Mouse (Mus musculus): Measurements from ENCODE around the gene Mpp3. TPM values are rescaled to one million over a fixed set of nuclear protein-coding genes. Genes with fewer than 3 reads are reported as not detected.
A peak's percentile ranks its signal among the peaks of the same experiment; 100 is the strongest.

Gene Mpp3
- 34.2 and 39.6 TPM in 2 replicates for polyA plus RNA-seq (2014; fragmentation: Nextera tagmentation; extraction: Ambion mirVana)

DNA sequence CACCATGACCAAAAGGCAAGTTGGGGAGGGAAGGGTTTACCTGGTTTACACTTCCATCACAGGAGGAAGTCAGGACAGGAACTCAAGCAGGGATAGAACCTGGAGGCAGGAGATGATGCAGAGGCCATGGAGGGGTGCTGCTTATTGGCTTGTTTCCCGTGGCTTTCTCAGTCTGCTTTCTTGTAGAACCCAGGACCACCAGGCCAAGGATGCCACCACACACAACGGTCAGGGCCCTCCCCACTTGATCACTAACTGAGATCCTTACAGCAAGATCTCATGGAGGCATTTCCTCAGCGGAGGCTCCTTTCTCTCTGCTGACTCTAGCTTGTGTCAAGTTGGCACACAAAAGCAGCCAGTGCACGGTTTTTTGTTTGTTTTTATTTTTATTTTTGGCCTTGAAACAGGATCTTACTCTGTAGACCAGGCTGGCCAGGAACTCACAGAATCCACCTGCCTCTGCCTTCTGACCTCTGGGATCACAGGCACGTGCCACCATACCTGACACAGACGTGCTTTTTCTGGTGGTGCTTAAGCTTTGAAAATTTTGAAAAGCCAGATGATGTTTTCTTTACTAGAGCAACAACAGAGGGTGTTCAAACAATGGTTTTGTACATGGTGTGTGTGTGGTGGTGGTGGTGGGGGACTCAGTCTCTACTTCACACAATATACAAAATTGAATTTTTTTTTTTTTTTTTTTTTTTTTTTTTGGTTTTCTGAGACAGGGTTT lies at the start of gene Mpp3:
Gene Mpp3 (minus strand): TSS at position 375 of the 730 bp plus-strand sequence.
- H3K4me2 ChIP-seq (ENCODE audit: low read length), result peak within 1 kb of the TSS; percentile 77
- H3K36me3 ChIP-seq (ENCODE audit: control insufficient read depth, insufficient read depth, low read length), result no peaks in the 10 kb centered on the region
- 64% methylated on average over 6 of the region's 6 CpGs for WGBS
- H3K27me3 ChIP-seq (replicated peaks; ENCODE audit: control insufficient read depth, insufficient read depth, low read length), result no peaks in the 10 kb centered on the region
- peak within 1 kb of the TSS; percentile 67 for H3K4me3 ChIP-seq (ENCODE audit: low read depth, low read length)
- no peak for ATAC-seq
- H3K27ac ChIP-seq (ENCODE audit: low read depth, low read length), result peak within 1 kb of the TSS; percentile 86
- peaks cover 23% of the 10 kb centered on the region for H3K4me1 ChIP-seq (ENCODE audit: control insufficient read depth, insufficient read depth, low read length)
- H3K9me3 ChIP-seq (replicated peaks; ENCODE audit: control insufficient read depth, low read length), result no peaks in the 10 kb centered on the region
- H3K9ac ChIP-seq (ENCODE audit: low read length), result peak within 1 kb of the TSS; percentile 79
- no peak for DNase-seq (ENCODE audit: low spot score)

- Histone ChIP-seq H3K27ac (ENCODE audit: low read depth, low read length) (no peak overlapping the region), H3K36me3 (ENCODE audit: control insufficient read depth, insufficient read depth, low read length) (peaks cover 30% of the 10 kb centered on the region), H3K4me3 (ENCODE audit: low read depth, low read length) (no peak overlapping the region), H3K9me3 (replicated peaks; ENCODE audit: control insufficient read depth, low read length) (no peaks in the 10 kb centered on the region), H3K4me2 (ENCODE audit: low read length) (no peak overlapping the region), H3K27me3 (replicated peaks; ENCODE audit: control insufficient read depth, insufficient read depth, low read length) (no peaks in the 10 kb centered on the region), H3K9ac (ENCODE audit: low read length) (no peak overlapping the region), H3K4me1 (ENCODE audit: control insufficient read depth, insufficient read depth, low read length) (no peaks in the 10 kb centered on the region)
- no peak for DNase-seq (ENCODE audit: low spot score)
- whole genome bisulfite sequencing, result 84% methylated on average over 14 of the region's 14 CpGs
- no peak for ATAC-seq
Observed at GRCm38 (mm10) chr11:102073722-102074121, 45.5 kb upstream of the Mpp3 start.

DNA sequence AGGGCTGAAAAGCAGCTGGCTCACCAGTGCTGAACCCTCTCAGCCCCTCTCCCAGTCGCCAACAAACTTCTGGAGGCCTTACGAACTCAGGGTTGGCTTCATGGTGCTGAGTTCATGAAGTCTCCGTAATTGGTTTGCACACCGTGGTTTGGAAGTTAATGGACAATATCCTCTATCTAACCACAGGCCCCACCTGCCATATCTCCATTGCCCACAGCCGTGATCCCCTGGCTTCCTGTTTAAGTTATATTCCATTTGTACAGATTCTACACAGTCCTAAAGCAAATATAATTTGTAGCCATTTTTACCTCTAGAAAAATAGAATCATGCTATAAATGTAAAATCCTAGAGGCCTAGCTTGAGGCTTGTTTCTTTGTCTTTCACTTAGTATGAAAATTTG lies 44.5 kb upstream of the Mpp3 start:
- H3K4me2 ChIP-seq (ENCODE audit: low read length), result no peak overlapping the region
- DNase-seq (ENCODE audit: low spot score), result no peak
- ATAC-seq, result no peak
- no peak overlapping the region for H3K9ac ChIP-seq (ENCODE audit: low read length)
- peaks cover 22% of the 10 kb centered on the region for H3K36me3 ChIP-seq (ENCODE audit: control insufficient read depth, insufficient read depth, low read length)
- H3K4me3 ChIP-seq (ENCODE audit: low read depth, low read length), result no peak overlapping the region
- no peaks in the 10 kb centered on the region for H3K4me1 ChIP-seq (ENCODE audit: control insufficient read depth, insufficient read depth, low read length)
- H3K27me3 ChIP-seq (replicated peaks; ENCODE audit: control insufficient read depth, insufficient read depth, low read length), result no peaks in the 10 kb centered on the region
- H3K27ac ChIP-seq (ENCODE audit: low read depth, low read length), result no peak overlapping the region
- 81% methylated on average over 5 of the region's 5 CpGs for WGBS
- no peaks in the 10 kb centered on the region for H3K9me3 ChIP-seq (replicated peaks; ENCODE audit: control insufficient read depth, low read length)

- ATAC-seq, result no peak
- peak overlapping the region; percentile 3 for H3K4me2 ChIP-seq (ENCODE audit: low read length)
- no peak overlapping the region for H3K4me3 ChIP-seq (ENCODE audit: low read depth, low read length)
- H3K36me3 ChIP-seq (ENCODE audit: control insufficient read depth, insufficient read depth, low read length), result peaks cover 15% of the 10 kb centered on the region; the same call in 1 of the 2 replicates
- no peaks in the 10 kb centered on the region for H3K27me3 ChIP-seq (replicated peaks; ENCODE audit: control insufficient read depth, insufficient read depth, low read length)
- DNase-seq (ENCODE audit: low spot score), result peak; percentile 25
- no peaks in the 10 kb centered on the region for H3K4me1 ChIP-seq (ENCODE audit: control insufficient read depth, insufficient read depth, low read length)
- no peak overlapping the region; the same call in 1 of the 2 replicates for H3K9ac ChIP-seq (ENCODE audit: low read length)
- peak overlapping the region; percentile 46; the same call in 1 of the 2 replicates for H3K27ac ChIP-seq (ENCODE audit: low read depth, low read length)
- no peaks in the 10 kb centered on the region for H3K9me3 ChIP-seq (replicated peaks; ENCODE audit: control insufficient read depth, low read length)
- WGBS, result 5% methylated on average over 13 of the region's 13 CpGs
Observed at GRCm38 (mm10) chr11:102070426-102070825, 42.2 kb upstream of the Mpp3 start.

- H3K36me3 ChIP-seq (ENCODE audit: control insufficient read depth, insufficient read depth, low read length), result peaks cover 12% of the 10 kb centered on the region; the same call in 1 of the 2 replicates
- H3K27ac ChIP-seq (ENCODE audit: low read depth, low read length), result no peak overlapping the region
- H3K9ac ChIP-seq (ENCODE audit: low read length), result no peak overlapping the region
- ATAC-seq (peak; percentile 40; the same call in 1 of the 2 replicates), DNase-seq (ENCODE audit: low spot score) (peak; percentile 72)
- H3K4me3 ChIP-seq (ENCODE audit: low read depth, low read length), result no peak overlapping the region
- no peaks in the 10 kb centered on the region for H3K9me3 ChIP-seq (replicated peaks; ENCODE audit: control insufficient read depth, low read length)
- WGBS, result 51% methylated on average over 11 of the region's 11 CpGs
- H3K4me2 ChIP-seq (ENCODE audit: low read length), result no peak overlapping the region
- no peaks in the 10 kb centered on the region for H3K4me1 ChIP-seq (ENCODE audit: control insufficient read depth, insufficient read depth, low read length)
- H3K27me3 ChIP-seq (replicated peaks; ENCODE audit: control insufficient read depth, insufficient read depth, low read length), result no peaks in the 10 kb centered on the region
Observed at GRCm38 (mm10) chr11:102069633-102070032, 41.4 kb upstream of the Mpp3 start.

- 31% methylated on average over 2 of the region's 2 CpGs for WGBS
- no peaks in the 10 kb centered on the region for H3K27me3 ChIP-seq (replicated peaks; ENCODE audit: control insufficient read depth, insufficient read depth, low read length)
- ATAC-seq (no peak), DNase-seq (ENCODE audit: low spot score) (peak; percentile 37)
- H3K9me3 ChIP-seq (replicated peaks; ENCODE audit: control insufficient read depth, low read length), result no peaks in the 10 kb centered on the region
- H3K27ac ChIP-seq (ENCODE audit: low read depth, low read length), result no peak overlapping the region
- H3K36me3 ChIP-seq (ENCODE audit: control insufficient read depth, insufficient read depth, low read length), result peaks cover 13% of the 10 kb centered on the region; the same call in 1 of the 2 replicates
- no peak overlapping the region for H3K9ac ChIP-seq (ENCODE audit: low read length)
- no peaks in the 10 kb centered on the region for H3K4me1 ChIP-seq (ENCODE audit: control insufficient read depth, insufficient read depth, low read length)
- H3K4me2 ChIP-seq (ENCODE audit: low read length), result no peak overlapping the region
- H3K4me3 ChIP-seq (ENCODE audit: low read depth, low read length), result no peak overlapping the region
Observed at GRCm38 (mm10) chr11:102068969-102069368, 40.7 kb upstream of the Mpp3 start.

DNA sequence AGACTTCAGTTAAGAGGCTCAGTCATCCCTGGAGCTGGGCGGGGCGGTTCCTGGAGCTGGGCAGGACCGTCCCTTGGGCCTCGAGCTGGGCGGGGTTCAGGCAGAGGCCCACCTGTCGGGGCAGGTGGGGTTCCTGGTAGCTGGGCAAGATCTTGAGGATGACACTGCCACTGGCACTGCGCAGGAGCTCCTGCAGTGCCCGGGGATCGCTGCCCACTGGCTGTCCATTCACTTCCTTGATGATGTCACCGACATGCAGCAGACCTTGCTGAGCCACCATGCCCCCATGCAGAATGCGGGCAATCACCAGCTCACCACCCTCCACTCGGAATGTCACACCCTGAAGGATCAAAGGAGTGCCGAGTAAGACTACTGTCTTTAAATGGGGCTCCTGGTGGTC lies 34.8 kb upstream of the Mpp3 start:
- Histone ChIP-seq H3K4me1 (ENCODE audit: control insufficient read depth, insufficient read depth, low read length) (peaks cover 5% of the 10 kb centered on the region; the same call in 1 of the 2 replicates), H3K27me3 (replicated peaks; ENCODE audit: control insufficient read depth, insufficient read depth, low read length) (no peaks in the 10 kb centered on the region), H3K27ac (ENCODE audit: low read depth, low read length) (no peak overlapping the region), H3K9me3 (replicated peaks; ENCODE audit: control insufficient read depth, low read length) (no peaks in the 10 kb centered on the region), H3K4me2 (ENCODE audit: low read length) (no peak overlapping the region), H3K4me3 (ENCODE audit: low read depth, low read length) (no peak overlapping the region), H3K9ac (ENCODE audit: low read length) (no peak overlapping the region), H3K36me3 (ENCODE audit: control insufficient read depth, insufficient read depth, low read length) (peaks cover 56% of the 10 kb centered on the region)
- ATAC-seq (no peak), DNase-seq (ENCODE audit: low spot score) (no peak)
- 84% methylated on average over 13 of the region's 13 CpGs for WGBS

DNA sequence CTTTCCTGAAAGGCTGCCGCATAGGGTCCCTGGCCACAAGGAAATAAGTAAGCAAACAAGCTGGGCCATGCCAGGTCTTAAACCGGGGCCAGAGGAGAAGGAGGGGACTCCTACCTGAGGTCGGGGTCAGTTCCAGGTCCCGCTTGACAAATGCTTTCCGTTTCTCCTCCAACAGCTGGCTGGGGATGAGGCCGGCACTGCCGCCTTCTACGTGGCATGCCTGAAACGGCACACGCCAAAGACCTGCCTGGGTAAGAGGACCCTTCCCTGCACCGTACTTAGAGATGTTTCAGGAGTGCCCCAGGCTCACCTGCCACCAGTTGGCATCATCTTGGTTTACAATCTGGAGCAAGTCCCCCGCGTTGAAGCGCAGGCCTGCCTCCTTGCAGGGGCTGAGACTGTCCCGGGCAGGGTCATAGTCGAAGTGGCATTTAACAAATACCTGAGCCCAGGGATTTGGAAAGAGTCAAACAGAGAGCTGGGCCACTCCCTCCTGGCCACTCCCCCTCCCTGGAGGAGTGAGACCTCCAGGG lies 33.7 kb upstream of the Mpp3 start:
- Histone ChIP-seq H3K36me3 (ENCODE audit: control insufficient read depth, insufficient read depth, low read length) (peaks cover 56% of the 10 kb centered on the region), H3K27me3 (replicated peaks; ENCODE audit: control insufficient read depth, insufficient read depth, low read length) (no peaks in the 10 kb centered on the region), H3K4me1 (ENCODE audit: control insufficient read depth, insufficient read depth, low read length) (peaks cover 5% of the 10 kb centered on the region; the same call in 1 of the 2 replicates), H3K9ac (ENCODE audit: low read length) (no peak overlapping the region), H3K27ac (ENCODE audit: low read depth, low read length) (no peak overlapping the region), H3K9me3 (replicated peaks; ENCODE audit: control insufficient read depth, low read length) (no peaks in the 10 kb centered on the region), H3K4me3 (ENCODE audit: low read depth, low read length) (no peak overlapping the region), H3K4me2 (ENCODE audit: low read length) (peak overlapping the region; percentile 70)
- WGBS, result 31% methylated on average over 16 of the region's 16 CpGs
- DNase-seq (ENCODE audit: low spot score) (no peak), ATAC-seq (no peak)

Data from forebrain, embryonic 14.5 days (tissue).